Mouse (Mus musculus): Measurements from ENCODE around the gene Enah. TPM values are rescaled to one million over a fixed set of nuclear protein-coding genes. Genes with fewer than 3 reads are reported as not detected.

Gene Enah
- polyA plus RNA-seq, 1 experiment, result 3.9 TPM

DNA sequence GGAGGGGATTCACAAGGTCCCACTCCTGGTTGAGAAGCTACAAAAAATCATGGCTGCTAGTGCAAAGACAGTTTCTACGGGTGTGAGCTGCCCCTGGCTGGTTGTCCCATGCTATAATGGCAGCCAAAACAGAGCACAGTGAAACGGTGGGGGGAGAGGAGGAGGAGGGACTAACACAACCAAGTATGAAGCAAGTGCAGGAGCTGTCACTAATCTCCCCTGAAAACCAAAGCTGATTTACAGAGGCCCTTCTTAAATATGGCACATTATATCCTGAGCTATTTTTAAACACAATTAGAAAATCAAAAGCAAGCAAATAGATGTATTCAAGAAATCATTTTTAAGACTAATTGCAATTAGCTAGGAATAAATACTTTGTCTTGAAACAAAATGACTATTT is 32.6 kb downstream of the Enah start:
- Histone ChIP-seq H3K36me3 (ENCODE audit: control insufficient read depth, insufficient read depth, low read length) (no peaks in the 10 kb centered on the region), H3K27me3 (ENCODE audit: control insufficient read depth, insufficient read depth, low read length) (peaks cover 2% of the 10 kb centered on the region; the same call in 1 of the 2 replicates), H3K27ac (ENCODE audit: insufficient read depth, low read depth, low read length) (no peak overlapping the region), H3K4me3 (ENCODE audit: low read depth, low read length) (no peak overlapping the region), H3K4me1 (ENCODE audit: control insufficient read depth, insufficient read depth, insufficient read length, low read length) (no peaks in the 10 kb centered on the region)
- TF ChIP-seq POLR2A (IDR thresholded peaks at IDR 0.05; ENCODE audit: low read depth, low read length), result no peak
- TF ChIP-seq CTCF (IDR thresholded peaks at IDR 0.05; ENCODE audit: extremely low read depth, insufficient read length, insufficient replicate concordance, low read depth, low read length), result no peak
- WGBS, result 33% methylated on average over 2 of the region's 2 CpGs

- Histone ChIP-seq H3K4me3 (ENCODE audit: low read depth, low read length) (no peak overlapping the region), H3K36me3 (ENCODE audit: control insufficient read depth, insufficient read depth, low read length) (no peaks in the 10 kb centered on the region), H3K4me1 (ENCODE audit: control insufficient read depth, insufficient read depth, insufficient read length, low read length) (no peaks in the 10 kb centered on the region), H3K27ac (ENCODE audit: insufficient read depth, low read depth, low read length) (no peak overlapping the region), H3K27me3 (ENCODE audit: control insufficient read depth, insufficient read depth, low read length) (peaks cover 2% of the 10 kb centered on the region; the same call in 1 of the 2 replicates)
- 56% methylated on average over 1 of the region's 1 CpGs for whole genome bisulfite sequencing
- TF ChIP-seq POLR2A (IDR thresholded peaks at IDR 0.05; ENCODE audit: low read depth, low read length) (no peak), CTCF (IDR thresholded peaks at IDR 0.05; ENCODE audit: extremely low read depth, insufficient read length, insufficient replicate concordance, low read depth, low read length) (no peak)
Measured at GRCm38 (mm10) chr1:181985880-181986279, 33.9 kb downstream of the Enah start.

- H3K4me1 ChIP-seq (ENCODE audit: control insufficient read depth, insufficient read depth, insufficient read length, low read length), result no peaks in the 10 kb centered on the region
- no peak overlapping the region for H3K4me3 ChIP-seq (ENCODE audit: low read depth, low read length)
- H3K27me3 ChIP-seq (ENCODE audit: control insufficient read depth, insufficient read depth, low read length), result peaks cover 2% of the 10 kb centered on the region; the same call in 1 of the 2 replicates
- H3K27ac ChIP-seq (ENCODE audit: insufficient read depth, low read depth, low read length), result no peak overlapping the region
- TF ChIP-seq POLR2A (IDR thresholded peaks at IDR 0.05; ENCODE audit: low read depth, low read length), result no peak
- no peaks in the 10 kb centered on the region for H3K36me3 ChIP-seq (ENCODE audit: control insufficient read depth, insufficient read depth, low read length)
- 92% methylated on average over 2 of the region's 2 CpGs for WGBS
Measured at GRCm38 (mm10) chr1:181984811-181985210, 35.0 kb downstream of the Enah start.

- H3K4me1 ChIP-seq (ENCODE audit: control insufficient read depth, insufficient read depth, insufficient read length, low read length), result no peaks in the 10 kb centered on the region
- 90% methylated on average over 14 of the region's 14 CpGs for WGBS
- H3K27me3 ChIP-seq (ENCODE audit: control insufficient read depth, insufficient read depth, low read length), result no peaks in the 10 kb centered on the region
- H3K4me3 ChIP-seq (ENCODE audit: low read depth, low read length), result no peak overlapping the region
- H3K27ac ChIP-seq (ENCODE audit: insufficient read depth, low read depth, low read length), result no peak overlapping the region
- TF ChIP-seq CTCF (IDR thresholded peaks at IDR 0.05; ENCODE audit: extremely low read depth, insufficient read length, insufficient replicate concordance, low read depth, low read length), result no peak
- TF ChIP-seq POLR2A (IDR thresholded peaks at IDR 0.05; ENCODE audit: low read depth, low read length), result no peak
- H3K36me3 ChIP-seq (ENCODE audit: control insufficient read depth, insufficient read depth, low read length), result no peaks in the 10 kb centered on the region
Measured at GRCm38 (mm10) chr1:181980017-181980719, 39.6 kb downstream of the Enah start.

DNA sequence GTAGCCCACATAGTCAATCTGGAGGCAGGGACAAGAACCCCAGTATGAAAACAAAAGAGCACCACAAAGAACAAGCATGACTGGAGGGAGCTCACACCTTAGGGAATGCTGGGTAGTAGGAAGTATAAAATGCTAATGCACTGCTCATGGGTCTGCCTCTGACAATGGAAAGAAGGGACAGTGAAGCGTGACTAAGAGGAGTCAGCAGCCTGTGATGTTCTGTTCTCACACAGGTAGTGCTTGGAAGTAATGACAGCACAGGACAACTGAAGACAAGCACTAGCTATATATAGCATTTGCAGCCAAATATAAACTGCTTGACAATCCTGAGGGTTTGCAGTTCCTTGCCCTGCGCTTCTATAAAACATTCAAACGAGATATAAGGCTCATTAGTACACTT is 44.3 kb downstream of the Enah start:
- Histone ChIP-seq H3K4me3 (ENCODE audit: low read depth, low read length) (no peak overlapping the region), H3K4me1 (ENCODE audit: control insufficient read depth, insufficient read depth, insufficient read length, low read length) (no peaks in the 10 kb centered on the region), H3K27me3 (ENCODE audit: control insufficient read depth, insufficient read depth, low read length) (no peaks in the 10 kb centered on the region), H3K36me3 (ENCODE audit: control insufficient read depth, insufficient read depth, low read length) (no peaks in the 10 kb centered on the region), H3K27ac (ENCODE audit: insufficient read depth, low read depth, low read length) (no peak overlapping the region)
- WGBS, result 72% methylated on average over 3 of the region's 3 CpGs
- no peak for TF ChIP-seq CTCF (IDR thresholded peaks at IDR 0.05; ENCODE audit: extremely low read depth, insufficient read length, insufficient replicate concordance, low read depth, low read length)

GRCm38 (mm10) chr1:181974897-181975296 is 44.9 kb downstream of the Enah start:
- H3K27ac ChIP-seq (ENCODE audit: insufficient read depth, low read depth, low read length), result no peak overlapping the region
- TF ChIP-seq CTCF (IDR thresholded peaks at IDR 0.05; ENCODE audit: extremely low read depth, insufficient read length, insufficient replicate concordance, low read depth, low read length) (no peak), POLR2A (IDR thresholded peaks at IDR 0.05; ENCODE audit: low read depth, low read length) (no peak)

GRCm38 (mm10) chr1:181965277-181965676 is 54.5 kb downstream of the Enah start:
- no peaks in the 10 kb centered on the region for H3K27me3 ChIP-seq (ENCODE audit: control insufficient read depth, insufficient read depth, low read length)
- no peak overlapping the region for H3K27ac ChIP-seq (ENCODE audit: insufficient read depth, low read depth, low read length)
- WGBS, result 90% methylated on average over 1 of the region's 1 CpGs
- H3K36me3 ChIP-seq (ENCODE audit: control insufficient read depth, insufficient read depth, low read length), result no peaks in the 10 kb centered on the region
- no peaks in the 10 kb centered on the region for H3K4me1 ChIP-seq (ENCODE audit: control insufficient read depth, insufficient read depth, insufficient read length, low read length)
- no peak overlapping the region for H3K4me3 ChIP-seq (ENCODE audit: low read depth, low read length)
- TF ChIP-seq POLR2A (IDR thresholded peaks at IDR 0.05; ENCODE audit: low read depth, low read length) (no peak), CTCF (IDR thresholded peaks at IDR 0.05; ENCODE audit: extremely low read depth, insufficient read length, insufficient replicate concordance, low read depth, low read length) (no peak)

More at GRCm38 (mm10) chr1:181974897-181975296, 44.9 kb downstream of the Enah start:
- Histone ChIP-seq H3K4me3 (ENCODE audit: low read depth, low read length) (no peak overlapping the region), H3K4me1 (ENCODE audit: control insufficient read depth, insufficient read depth, insufficient read length, low read length) (no peaks in the 10 kb centered on the region), H3K36me3 (ENCODE audit: control insufficient read depth, insufficient read depth, low read length) (no peaks in the 10 kb centered on the region), H3K27me3 (ENCODE audit: control insufficient read depth, insufficient read depth, low read length) (no peaks in the 10 kb centered on the region)
